Mouse (Mus musculus) megakaryocyte progenitor cell, adult 5-6 weeks (primary cell): ENCODE data around the gene Olfr1318. TPM values are rescaled to one million over a fixed set of nuclear protein-coding genes. Genes with fewer than 3 reads are reported as not detected.

Source experiments
- ATAC-seq: replicated peaks from 2 replicates; pipeline ENCODE4 v1.8.0; 2016; ENCODE audit warnings: mild to moderate bottlenecking, moderate TSS enrichment, inconsistent platforms; ENCODE audit not compliant: poor library complexity
- total RNA-seq, 2 experiments: library from RNA; stranded (forward) in 1 of 2; stranded (reverse) in 1 of 2; fragments of 157-497, 149-512 nt in 1 of 2; fragments of 200-1000 nt in 1 of 2; gene quantifications; 2 replicates each; pipeline versions ENCODE4 v1.2.3 to v1.2.4; 2015 to 2017

Olfr1318 gene
- total RNA-seq (2015), result not detected in 2 replicates
- total RNA-seq (2017), result not detected in 2 replicates

GRCm38 (mm10) chr2:112153898-112154297 is at the start of gene Olfr1318:
Gene Olfr1318, plus strand, starts transcription at chr2:112154198.
- ATAC-seq, result no peak

GRCm38 (mm10) chr2:112115340-112115739 is 38.7 kb upstream of the Olfr1318 start, which contains the start of gene Olfr1315-ps1:
Gene Olfr1315-ps1, minus strand, starts transcription at chr2:112115440.
- ATAC-seq, result no peak

GRCm38 (mm10) chr2:112134877-112135276 is 19.1 kb upstream of the Olfr1318 start, which contains the start of gene Olfr1316:
Gene Olfr1316, minus strand, starts transcription at chr2:112134977.
- no peak for ATAC-seq

- no peak for ATAC-seq
These were observed 14.0 kb upstream of the Olfr1318 start, which contains the start of gene Olfr1317 for GRCm38 (mm10) chr2:112140029-112140428. Gene Olfr1317, plus strand, starts transcription at chr2:112140329.

- ATAC-seq, result peak; percentile 100
These were observed 42.9 kb downstream of the Olfr1318 start for GRCm38 (mm10) chr2:112196859-112197258.

GRCm38 (mm10) chr2:112203056-112203455 is 49.1 kb downstream of the Olfr1318 start:
- no peak for ATAC-seq

Other genes starting within 250 kb of the Olfr1318 start
- gene Olfr1306, start 237.9 kb upstream of the Olfr1318 start, total RNA-seq (2015), result not detected in 2 replicates
- gene Olfr1306, start 237.9 kb upstream of the Olfr1318 start, total RNA-seq (2017), result not detected in 2 replicates
- not detected in 2 replicates for gene Olfr1307, start 204.8 kb upstream of the Olfr1318 start, total RNA-seq (2015)
- 0.03 TPM in 1 of 2 replicates, not detected in the other for gene Olfr1307, start 204.8 kb upstream of the Olfr1318 start, total RNA-seq (2017)
- gene Olfr1308, start 189.3 kb upstream of the Olfr1318 start, total RNA-seq (2015), result not detected in 2 replicates
- not detected in 2 replicates for gene Olfr1308, start 189.3 kb upstream of the Olfr1318 start, total RNA-seq (2017)
- not detected in 2 replicates for gene Olfr1309, start 163.9 kb upstream of the Olfr1318 start, total RNA-seq (2015)
- gene Olfr1309, start 163.9 kb upstream of the Olfr1318 start, total RNA-seq (2017), result not detected in 2 replicates
- gene Olfr1310, start 141.5 kb upstream of the Olfr1318 start, total RNA-seq (2015), result not detected in 2 replicates
- gene Olfr1310, start 141.5 kb upstream of the Olfr1318 start, total RNA-seq (2017), result not detected in 2 replicates
- not detected in 2 replicates for gene Olfr1311, start 129.8 kb upstream of the Olfr1318 start, total RNA-seq (2015)
- gene Olfr1311, start 129.8 kb upstream of the Olfr1318 start, total RNA-seq (2017), result not detected in 2 replicates
- gene Olfr1312, start 104.0 kb upstream of the Olfr1318 start, total RNA-seq (2015), result not detected in 2 replicates
- gene Olfr1312, start 104.0 kb upstream of the Olfr1318 start, total RNA-seq (2017), result not detected in 2 replicates
- gene Olfr1313, start 76.4 kb upstream of the Olfr1318 start, total RNA-seq (2015), result not detected in 2 replicates
- gene Olfr1313, start 76.4 kb upstream of the Olfr1318 start, total RNA-seq (2017), result not detected in 2 replicates
- gene Olfr1314, start 57.4 kb upstream of the Olfr1318 start, total RNA-seq (2015), result not detected in 2 replicates
- gene Olfr1314, start 57.4 kb upstream of the Olfr1318 start, total RNA-seq (2017), result not detected in 2 replicates
- not detected in 2 replicates for gene Olfr1315-ps1, start 38.8 kb upstream of the Olfr1318 start, total RNA-seq (2015)
- not detected in 2 replicates for gene Olfr1315-ps1, start 38.8 kb upstream of the Olfr1318 start, total RNA-seq (2017)
- gene Olfr1316, start 19.2 kb upstream of the Olfr1318 start, total RNA-seq (2015), result not detected in 2 replicates
- gene Olfr1316, start 19.2 kb upstream of the Olfr1318 start, total RNA-seq (2017), result not detected in 2 replicates
- not detected in 2 replicates for gene Olfr1317, start 13.9 kb upstream of the Olfr1318 start, total RNA-seq (2015)
- gene Olfr1317, start 13.9 kb upstream of the Olfr1318 start, total RNA-seq (2017), result not detected in 2 replicates
- gene Lpcat4, start 85.3 kb downstream of the Olfr1318 start, total RNA-seq (2015), result 20.5 and 25.2 TPM in 2 replicates
- 7.8 and 8.5 TPM in 2 replicates for gene Lpcat4, start 85.3 kb downstream of the Olfr1318 start, total RNA-seq (2017)
- gene Nutm1, start 105.1 kb downstream of the Olfr1318 start, total RNA-seq (2015), result not detected in 2 replicates
- gene Nutm1, start 105.1 kb downstream of the Olfr1318 start, total RNA-seq (2017), result not detected in 2 replicates
- gene Nop10, start 107.7 kb downstream of the Olfr1318 start, total RNA-seq (2015), result 153 and 154 TPM in 2 replicates
- 182 and 256 TPM in 2 replicates for gene Nop10, start 107.7 kb downstream of the Olfr1318 start, total RNA-seq (2017)
- gene Slc12a6, start 111.6 kb downstream of the Olfr1318 start, total RNA-seq (2015), result 55.6 and 71.4 TPM in 2 replicates
- 50.6 and 58.6 TPM in 2 replicates for gene Slc12a6, start 111.6 kb downstream of the Olfr1318 start, total RNA-seq (2017)
- 0.17 TPM in 1 of 2 replicates, not detected in the other for gene Gm21985, start 112.1 kb downstream of the Olfr1318 start, total RNA-seq (2015)
- 0.57 and 1.3 TPM in 2 replicates for gene Gm21985, start 112.1 kb downstream of the Olfr1318 start, total RNA-seq (2017)
- gene Emc4, start 213.8 kb downstream of the Olfr1318 start, total RNA-seq (2015), result 97.1 and 106 TPM in 2 replicates
- 73.0 and 77.6 TPM in 2 replicates for gene Emc4, start 213.8 kb downstream of the Olfr1318 start, total RNA-seq (2017)
- 20.3 and 24.7 TPM in 2 replicates for gene Katnbl1, start 225.0 kb downstream of the Olfr1318 start, total RNA-seq (2015)
- 15.7 and 20.2 TPM in 2 replicates for gene Katnbl1, start 225.0 kb downstream of the Olfr1318 start, total RNA-seq (2017)